Mouse (Mus musculus) stomach, embryonic 16.5 days (tissue): ENCODE measurements around the gene Reln. TPM values are rescaled to one million over a fixed set of nuclear protein-coding genes. Genes with fewer than 3 reads are reported as not detected.

Experiments
- ATAC-seq: fragments of 200-750 bp; cut with Nextera tagmentation; 2 replicates; pipeline ENCODE4 v1.8.0; 2017; ENCODE audit warnings: moderate number of reproducible peaks, moderate TSS enrichment; ENCODE audit not compliant: insufficient read depth, low FRiP score
- H3K27ac ChIP-seq: fragments of 300-500 bp; sonication (generic); 2 replicates; pipeline ENCODE4 v1.5.1; 2014; ENCODE audit warnings: low read length
- H3K27me3 ChIP-seq: fragments of 300-500 bp; sonication (generic); 2 replicates; pipeline ENCODE4 v1.6.1; 2014; ENCODE audit warnings: low read length, control low read depth, mixed read lengths; ENCODE audit not compliant: control insufficient read depth, insufficient read depth
- H3K36me3 ChIP-seq: fragments of 300-500 bp; sonication (generic); 2 replicates; pipeline ENCODE4 v1.6.1; 2014; ENCODE audit warnings: low read length; ENCODE audit not compliant: control insufficient read depth, insufficient read depth
- H3K4me1 ChIP-seq: fragments of 300-500 bp; sonication (generic); 2 replicates; pipeline ENCODE4 v1.6.1; 2014; ENCODE audit warnings: low read length, control low read depth, mixed read lengths; ENCODE audit not compliant: control insufficient read depth, insufficient read depth
- H3K4me2 ChIP-seq: fragments of 300-500 bp; sonication (generic); 2 replicates; pipeline ENCODE4 v1.6.1; 2014; ENCODE audit warnings: low read depth, low read length, mixed read lengths
- H3K4me3 ChIP-seq: fragments of 300-500 bp; sonication (generic); replicated peaks from 2 replicates; pipeline ENCODE4 v1.5.1; 2014; ENCODE audit warnings: mild to moderate bottlenecking, low read length
- H3K9ac ChIP-seq: fragments of 300-500 bp; sonication (generic); 2 replicates; pipeline ENCODE4 v1.6.1; 2014; ENCODE audit warnings: low read length
- H3K9me3 ChIP-seq: fragments of 300-500 bp; sonication (generic); replicated peaks from 2 replicates; pipeline ENCODE4 v1.6.1; 2016; ENCODE audit warnings: low read length, control low read depth; ENCODE audit not compliant: control insufficient read depth
- WGBS: fragments of 180-500 bp; shearing (Covaris S2); extraction: QIAGEN DNeasy Blood & Tissue Kit; methylation state at CpG from one replicate; pipeline ENCODE4 v1.1.7; 2014; 5-methylcytosine and 5-hydroxymethylcytosine counted together
- polyA plus RNA-seq: library from polyadenylated mRNA; unstranded; fragments of >200 nt; fragmentation: Nextera tagmentation; extraction: Ambion mirVana; gene quantifications from 2 replicates; pipeline ENCODE4 v1.2.1, GENCODE M21; 2015

The Reln gene
- polyA plus RNA-seq, 1 experiment from 2014 or later = 4.7 TPM

DNA sequence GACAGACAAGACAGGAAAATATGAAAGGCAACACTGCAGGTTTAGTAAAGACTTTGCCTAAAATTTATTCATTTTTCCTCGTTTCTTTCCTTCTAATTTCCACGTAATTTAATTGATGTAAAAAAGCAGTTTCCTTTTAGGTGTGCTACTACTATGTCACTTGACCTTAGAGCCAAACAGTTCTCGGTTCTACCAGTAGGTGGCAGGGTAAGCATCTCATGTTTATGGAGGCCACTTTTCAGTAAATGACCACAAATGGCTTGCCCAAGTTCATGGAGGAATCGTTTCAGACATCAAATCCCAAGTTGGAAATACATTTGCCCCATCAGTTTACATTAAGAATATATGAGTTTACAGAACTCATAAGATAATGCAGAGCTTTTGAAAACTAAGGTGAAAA, 358.2 kb downstream of the Reln start:
- no peak for ATAC-seq
- Histone ChIP-seq H3K4me1 (no peaks in the 10 kb centered on the region), H3K27me3 (no peaks in the 10 kb centered on the region), H3K9me3 (no peaks in the 10 kb centered on the region; the same call in 1 of the 2 replicates), H3K4me2 (no peak overlapping the region), H3K36me3 (no peaks in the 10 kb centered on the region), H3K9ac (no peak overlapping the region), H3K4me3 (no peak overlapping the region), H3K27ac (no peak overlapping the region)
- WGBS = 41% methylated on average over 4 of the region's 4 CpGs

DNA sequence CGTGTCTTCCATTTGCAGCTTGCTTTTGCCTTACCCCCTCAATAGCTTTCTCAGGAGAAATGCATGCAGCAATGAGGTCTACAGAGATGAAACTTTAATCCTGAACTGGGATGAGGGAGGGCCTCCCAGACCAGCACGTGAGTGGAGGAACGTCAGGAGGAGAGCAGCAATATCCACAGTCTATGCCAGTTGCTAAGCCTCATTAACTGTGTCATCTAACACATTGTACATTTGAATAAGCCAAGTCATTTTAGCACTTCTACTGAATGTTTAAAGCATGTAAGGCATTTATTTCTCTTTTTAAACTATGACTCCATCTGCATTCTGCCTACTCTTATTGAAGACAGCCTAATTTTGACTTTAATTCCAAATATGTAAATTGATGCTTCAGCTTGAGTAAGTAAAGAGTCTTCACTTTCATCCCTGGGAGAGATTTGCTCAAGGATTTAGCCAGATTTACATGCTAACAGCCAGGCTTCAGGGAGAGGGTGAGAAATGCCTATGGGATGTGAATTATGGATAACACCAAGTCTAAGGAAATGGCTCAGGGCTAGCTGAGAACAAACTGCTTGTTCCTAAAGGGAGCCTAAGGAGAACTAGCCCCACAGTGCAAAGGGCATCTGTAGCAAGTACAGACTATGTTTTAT, 361.4 kb downstream of the Reln start:
- H3K27ac ChIP-seq = no peak overlapping the region

DNA sequence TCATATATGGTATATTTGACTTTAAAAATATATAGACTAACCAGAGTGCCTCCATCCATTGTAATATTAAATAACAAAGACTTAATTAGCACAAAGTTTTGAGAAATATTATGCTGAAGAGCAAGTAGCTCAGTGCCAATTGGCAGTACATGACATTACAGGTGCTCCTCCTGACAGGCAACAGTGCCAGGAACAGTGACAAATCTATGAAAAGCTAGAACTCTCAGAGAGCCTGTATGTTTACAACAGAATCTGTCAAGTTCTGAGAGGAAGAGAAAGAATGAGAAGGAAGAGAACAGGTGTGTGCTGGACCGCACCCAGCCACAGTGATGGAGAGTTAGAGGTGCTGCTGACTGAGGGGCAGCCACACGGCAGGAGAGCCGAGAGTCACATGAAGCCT, 363.3 kb downstream of the Reln start:
- no peak for ATAC-seq
- Histone ChIP-seq H3K9me3 (no peaks in the 10 kb centered on the region), H3K4me3 (no peak overlapping the region), H3K27me3 (no peaks in the 10 kb centered on the region), H3K36me3 (no peaks in the 10 kb centered on the region), H3K9ac (no peak overlapping the region), H3K27ac (no peak overlapping the region), H3K4me2 (no peak overlapping the region), H3K4me1 (no peaks in the 10 kb centered on the region)
- WGBS = 75% methylated on average over 3 of the region's 3 CpGs

More for the DNA sequence above, 361.4 kb downstream of the Reln start:
- H3K4me2 ChIP-seq = no peak overlapping the region
- H3K4me1 ChIP-seq = no peaks in the 10 kb centered on the region
- no peak overlapping the region for H3K9ac ChIP-seq
- WGBS = 68% methylated on average over 3 of the region's 3 CpGs
- no peaks in the 10 kb centered on the region for H3K27me3 ChIP-seq
- no peak overlapping the region for H3K4me3 ChIP-seq
- H3K36me3 ChIP-seq = no peaks in the 10 kb centered on the region
- ATAC-seq = no peak
- no peaks in the 10 kb centered on the region for H3K9me3 ChIP-seq

DNA sequence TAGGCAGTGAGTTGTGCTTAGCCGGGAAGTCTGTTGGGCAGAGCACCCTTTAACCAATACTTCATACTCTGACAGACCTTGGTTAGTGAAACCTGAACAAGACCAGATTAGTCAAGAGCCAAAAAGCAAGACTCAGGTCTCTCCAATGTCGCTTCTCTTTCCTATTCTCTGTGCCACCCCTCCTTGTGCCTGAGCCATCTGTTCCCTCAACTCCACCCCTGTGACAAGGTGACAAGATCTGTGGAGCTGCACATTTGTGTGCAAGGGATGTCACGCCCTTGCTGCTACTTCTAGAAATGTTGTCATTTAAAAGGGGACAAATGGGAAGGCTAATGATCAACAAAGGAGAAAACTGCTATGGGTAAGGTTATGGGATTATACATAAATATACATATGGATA, 364.0 kb downstream of the Reln start:
- WGBS = 74% methylated on average over 3 of the region's 3 CpGs
- no peaks in the 10 kb centered on the region for H3K27me3 ChIP-seq
- no peak overlapping the region for H3K4me3 ChIP-seq
- no peak overlapping the region for H3K27ac ChIP-seq
- no peaks in the 10 kb centered on the region for H3K9me3 ChIP-seq
- ATAC-seq = no peak
- H3K9ac ChIP-seq = no peak overlapping the region
- H3K36me3 ChIP-seq = no peaks in the 10 kb centered on the region
- no peak overlapping the region for H3K4me2 ChIP-seq
- no peaks in the 10 kb centered on the region for H3K4me1 ChIP-seq

DNA sequence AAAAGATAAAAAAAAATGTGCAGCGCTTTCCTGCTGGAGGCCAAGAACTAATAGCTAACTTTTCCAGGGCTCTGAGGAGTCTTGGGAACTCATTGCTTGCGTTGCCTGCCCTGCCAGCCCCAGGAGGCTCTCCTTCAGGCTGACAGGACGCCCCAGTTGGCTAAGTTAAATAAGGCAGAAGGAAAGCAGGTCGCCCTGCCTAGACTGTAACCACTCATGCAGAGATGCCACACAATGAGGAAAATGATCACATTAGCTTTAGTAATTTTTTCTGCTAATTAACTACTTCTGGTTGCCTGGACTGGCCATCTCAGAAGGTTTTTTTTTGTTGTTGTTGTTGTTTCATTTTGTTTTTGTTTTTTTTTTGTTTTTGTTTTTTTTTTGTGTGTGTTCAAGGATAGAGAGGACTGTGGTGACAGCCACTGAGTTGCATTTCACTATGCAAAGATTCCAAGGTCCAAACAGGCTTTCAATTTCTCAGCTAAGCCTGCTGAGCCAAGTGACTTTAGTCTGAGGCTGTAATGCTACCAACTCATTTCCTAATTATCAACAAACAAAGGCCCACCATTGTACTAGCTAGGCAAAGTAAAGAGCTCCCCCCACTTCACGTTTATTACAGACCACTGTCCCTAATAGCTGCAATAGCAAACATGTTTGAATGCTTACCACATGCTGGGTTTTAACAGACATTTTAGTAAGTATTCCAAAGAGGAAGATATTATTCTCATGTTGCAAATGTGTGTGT, 371.1 kb downstream of the Reln start:
- no peak overlapping the region for H3K27ac ChIP-seq
- H3K27me3 ChIP-seq = no peaks in the 10 kb centered on the region
- H3K4me2 ChIP-seq = no peak overlapping the region
- H3K9me3 ChIP-seq = no peaks in the 10 kb centered on the region
- no peak for ATAC-seq
- no peak overlapping the region for H3K4me3 ChIP-seq
- WGBS = 46% methylated on average over 5 of the region's 5 CpGs
- no peaks in the 10 kb centered on the region for H3K4me1 ChIP-seq
- H3K36me3 ChIP-seq = no peaks in the 10 kb centered on the region
- no peak overlapping the region for H3K9ac ChIP-seq

DNA sequence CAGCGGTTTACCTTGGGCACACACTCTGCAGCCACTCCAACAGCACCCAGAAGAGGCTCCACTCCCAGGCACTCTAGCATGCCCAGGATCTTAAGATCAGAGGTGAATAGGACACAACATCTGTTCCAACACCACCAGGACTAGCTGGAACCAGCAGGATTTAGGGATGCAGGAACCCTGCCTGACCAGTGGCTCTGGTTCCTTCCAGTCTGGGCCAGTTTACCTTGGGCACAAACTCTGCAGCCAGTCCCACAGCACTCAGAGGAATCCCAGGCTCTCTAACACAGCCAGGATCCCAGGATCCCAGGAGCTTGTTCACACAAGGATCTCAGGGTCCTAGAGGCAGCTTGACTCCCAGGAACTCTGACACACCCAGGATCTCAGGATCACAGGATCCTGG, 382.7 kb downstream of the Reln start:
- H3K9ac ChIP-seq = no peak overlapping the region
- WGBS = 94% methylated on average over 1 of the region's 1 CpGs

DNA sequence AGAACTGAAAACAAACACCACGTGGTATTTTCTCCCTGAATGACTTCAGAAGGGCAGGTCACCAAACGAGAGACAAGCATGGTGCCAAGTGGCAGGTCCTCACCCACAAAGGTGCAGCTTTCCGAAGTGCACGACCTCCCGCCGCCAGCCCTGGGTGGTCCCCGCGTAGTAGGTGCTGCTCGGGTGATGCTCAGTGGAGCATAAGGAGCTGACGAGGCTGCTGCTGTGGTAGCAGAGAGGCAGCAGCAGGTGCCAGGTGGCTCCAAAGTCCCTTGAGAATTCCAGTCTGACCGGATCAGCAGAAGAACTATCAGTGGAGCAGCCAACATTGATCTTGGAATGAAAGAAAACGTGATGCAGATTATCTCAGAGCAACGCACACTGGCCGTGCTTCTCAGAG, 384.4 kb downstream of the Reln start:
- H3K9me3 ChIP-seq = no peaks in the 10 kb centered on the region
- H3K27ac ChIP-seq = no peak overlapping the region
- H3K36me3 ChIP-seq = no peaks in the 10 kb centered on the region
- 62% methylated on average over 14 of the region's 14 CpGs for WGBS
- no peaks in the 10 kb centered on the region for H3K4me1 ChIP-seq
- H3K4me2 ChIP-seq = no peak overlapping the region
- no peak; the same call in 1 of the 2 replicates for ATAC-seq
- no peak overlapping the region for H3K9ac ChIP-seq
- no peak overlapping the region for H3K4me3 ChIP-seq
- no peaks in the 10 kb centered on the region for H3K27me3 ChIP-seq

More for the DNA sequence above, 382.7 kb downstream of the Reln start:
- ATAC-seq = no peak
- Histone ChIP-seq H3K27me3 (no peaks in the 10 kb centered on the region), H3K4me3 (no peak overlapping the region), H3K27ac (no peak overlapping the region), H3K36me3 (no peaks in the 10 kb centered on the region), H3K9me3 (no peaks in the 10 kb centered on the region), H3K4me1 (no peaks in the 10 kb centered on the region), H3K4me2 (no peak overlapping the region)

DNA sequence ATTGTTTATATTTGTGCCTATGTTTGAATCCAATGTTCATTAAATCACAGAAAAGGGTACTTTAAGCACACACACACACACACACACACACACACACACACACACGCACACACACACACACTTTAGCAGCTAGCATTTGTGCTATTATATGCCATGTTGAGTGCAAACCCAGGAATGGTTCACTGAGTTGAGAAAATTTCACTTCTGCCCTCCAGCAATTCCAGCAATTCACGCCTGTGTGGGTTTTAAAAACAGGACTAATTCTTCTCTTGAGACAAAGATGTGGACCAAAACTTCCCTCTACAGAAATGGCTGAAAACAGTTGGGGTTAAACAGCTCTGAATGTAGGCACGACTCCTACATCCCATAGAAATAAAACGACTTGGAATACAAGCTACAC, 386.9 kb downstream of the Reln start:
- no peak for ATAC-seq
- Histone ChIP-seq H3K27ac (no peak overlapping the region), H3K27me3 (no peaks in the 10 kb centered on the region), H3K9me3 (no peaks in the 10 kb centered on the region), H3K4me2 (no peak overlapping the region), H3K9ac (no peak overlapping the region), H3K4me1 (no peaks in the 10 kb centered on the region), H3K4me3 (no peak overlapping the region), H3K36me3 (no peaks in the 10 kb centered on the region)
- 79% methylated on average over 4 of the region's 4 CpGs for WGBS

DNA sequence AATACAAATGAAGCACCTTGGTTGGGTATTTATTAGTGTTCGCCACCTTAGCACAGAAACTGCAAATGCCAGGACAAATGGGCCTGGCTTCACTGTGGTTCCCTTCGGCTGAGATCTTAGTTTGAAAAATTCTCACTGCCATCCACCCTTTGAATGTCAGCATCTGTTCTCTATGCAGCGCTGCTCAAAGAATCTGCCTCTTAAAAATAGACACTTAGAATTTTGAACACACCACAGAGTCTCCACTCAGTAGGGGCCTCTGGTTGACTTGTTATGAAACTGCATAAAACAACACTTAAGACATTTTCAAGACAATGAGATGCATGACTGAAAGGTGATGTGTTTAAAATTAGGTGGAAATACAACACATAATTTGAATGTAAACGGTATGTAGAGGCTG, 387.4 kb downstream of the Reln start:
- H3K4me2 ChIP-seq = no peak overlapping the region
- no peak for ATAC-seq
- H3K27me3 ChIP-seq = no peaks in the 10 kb centered on the region
- WGBS = 71% methylated on average over 4 of the region's 4 CpGs
- no peaks in the 10 kb centered on the region for H3K36me3 ChIP-seq
- H3K4me1 ChIP-seq = no peaks in the 10 kb centered on the region
- no peak overlapping the region for H3K9ac ChIP-seq
- H3K4me3 ChIP-seq = no peak overlapping the region
- no peak overlapping the region for H3K27ac ChIP-seq
- H3K9me3 ChIP-seq = no peaks in the 10 kb centered on the region
